Mouse (Mus musculus): Measurements from ENCODE around the gene AU022751. TPM values are rescaled to one million over a fixed set of nuclear protein-coding genes. Genes with fewer than 3 reads are reported as not detected.
A peak's percentile ranks its signal among the peaks of the same experiment; 100 is the strongest.
"Not testable (repeated sequence)": the region's sequence is repeated elsewhere in the genome, so short reads cannot be mapped to it uniquely, and the experiment has no call there.

The AU022751 gene
- polyA plus RNA-seq (2014; fragmentation: Nextera tagmentation; extraction: Ambion mirVana): not detected in 2 replicates

DNA sequence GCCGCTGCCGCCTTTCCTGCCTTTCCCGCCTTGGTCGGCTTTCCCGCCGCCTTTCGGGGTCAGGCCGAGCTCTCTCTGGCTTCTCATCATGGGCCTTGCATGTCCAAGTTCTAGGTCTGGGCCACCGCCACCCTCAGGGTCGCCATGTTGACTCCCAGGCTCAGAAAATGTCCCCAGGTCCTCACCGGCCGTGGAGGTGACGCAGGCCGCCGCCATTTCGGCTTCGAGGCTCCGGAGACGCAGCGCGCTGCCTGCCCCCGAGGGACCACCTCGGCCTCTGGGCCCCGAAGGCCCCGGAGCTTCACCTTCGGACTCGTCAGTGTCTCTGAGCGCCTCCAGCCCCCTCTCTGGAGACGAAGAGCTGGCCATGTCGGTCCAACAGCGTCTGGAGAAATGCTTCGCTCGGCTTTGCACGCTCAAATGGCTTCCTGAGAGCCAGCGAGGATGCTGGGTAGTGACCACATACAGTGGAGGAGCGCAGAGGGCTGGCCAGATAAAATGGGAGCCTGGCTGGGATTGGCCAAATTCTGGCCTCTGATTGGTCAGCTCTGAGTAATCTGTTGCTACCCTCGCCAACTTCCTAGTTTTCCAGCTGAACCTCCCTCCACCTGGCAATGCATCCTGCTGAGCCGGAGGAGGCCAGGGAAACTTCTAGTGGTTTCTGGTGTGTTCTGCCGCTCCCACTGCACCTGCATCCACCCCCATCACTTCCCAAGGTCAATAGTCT is at the start of gene AU022751:
AU022751 (minus strand) TSS at position 466 of the 727 bp plus-strand sequence.
- Histone ChIP-seq H3K9ac (replicated peaks; ENCODE audit: low read length) (no peak within 1 kb of the TSS), H3K4me1 (ENCODE audit: control insufficient read depth, insufficient read depth, low read length) (no peaks in the 10 kb centered on the region), H3K27ac (replicated peaks; ENCODE audit: low read depth, low read length) (no peak within 1 kb of the TSS), H3K9me3 (ENCODE audit: control insufficient read depth, low read length) (peaks cover 12% of the 10 kb centered on the region; the same call in 1 of the 2 replicates), H3K4me2 (ENCODE audit: low read length) (no peak within 1 kb of the TSS), H3K36me3 (ENCODE audit: control insufficient read depth, insufficient read depth, low read length) (no peaks in the 10 kb centered on the region), H3K27me3 (ENCODE audit: control insufficient read depth, insufficient read depth, low read length) (no peaks in the 10 kb centered on the region), H3K4me3 (replicated peaks; ENCODE audit: low read depth, low read length) (no peak within 1 kb of the TSS)
- ATAC-seq (ENCODE audit: low FRiP score, low TSS enrichment) (no peak), DNase-seq (no peak)
- WGBS: 94% methylated on average over 39 of the region's 39 CpGs

DNA sequence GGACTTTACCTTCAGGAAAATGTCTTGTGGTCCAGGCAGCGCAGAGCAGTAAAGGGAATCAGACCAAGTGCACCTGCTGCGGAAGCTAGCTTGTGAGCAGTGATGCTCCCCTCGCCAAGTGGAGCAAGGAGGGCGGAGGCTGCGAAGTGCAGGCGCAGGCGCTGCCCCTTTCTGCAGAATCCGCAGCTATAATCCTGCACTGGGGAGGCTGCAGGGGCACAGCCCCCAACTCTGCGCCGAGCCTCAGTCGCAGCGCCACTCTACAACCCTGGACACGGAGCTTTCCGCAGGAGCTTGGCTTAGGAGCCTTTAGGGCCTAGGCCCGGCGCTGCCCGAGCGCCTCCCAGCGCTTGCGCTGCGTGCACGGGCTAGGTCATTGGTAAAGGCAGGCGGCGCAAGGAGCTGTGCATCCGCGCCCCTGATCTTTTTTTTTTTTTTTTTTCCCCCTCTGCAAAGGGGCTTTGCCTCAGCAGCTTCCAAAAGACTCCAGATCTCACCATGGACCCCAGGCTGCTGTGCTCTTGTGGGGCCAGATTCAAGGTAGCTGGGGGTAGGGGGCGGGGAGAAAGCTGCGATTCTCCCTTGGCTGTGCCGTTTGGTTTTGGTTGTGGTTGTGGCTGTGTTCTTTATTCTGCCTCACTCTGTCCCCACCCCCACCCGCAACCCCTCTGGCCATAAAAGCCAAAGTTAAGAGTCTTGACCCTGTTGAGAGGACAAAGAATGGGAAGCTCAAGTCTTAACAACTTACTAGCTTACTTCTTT is 9.0 kb upstream of the AU022751 start:
- H3K36me3 ChIP-seq (ENCODE audit: control insufficient read depth, insufficient read depth, low read length): no peaks in the 10 kb centered on the region
- ATAC-seq (ENCODE audit: low FRiP score, low TSS enrichment): peak; percentile 94
- peak; percentile 82 for DNase-seq
- peak overlapping the region; percentile 55 for H3K4me2 ChIP-seq (ENCODE audit: low read length)
- H3K4me1 ChIP-seq (ENCODE audit: control insufficient read depth, insufficient read depth, low read length): no peaks in the 10 kb centered on the region
- peak overlapping the region; percentile 80 for H3K27ac ChIP-seq (replicated peaks; ENCODE audit: low read depth, low read length)
- no peaks in the 10 kb centered on the region for H3K27me3 ChIP-seq (ENCODE audit: control insufficient read depth, insufficient read depth, low read length)
- WGBS: 9% methylated on average over 28 of the region's 30 CpGs
- H3K9me3 ChIP-seq (ENCODE audit: control insufficient read depth, low read length): no peaks in the 10 kb centered on the region
- H3K4me3 ChIP-seq (replicated peaks; ENCODE audit: low read depth, low read length): peak overlapping the region; percentile 46
- H3K9ac ChIP-seq (replicated peaks; ENCODE audit: low read length): peak overlapping the region; percentile 57; the same call in 1 of the 2 replicates

DNA sequence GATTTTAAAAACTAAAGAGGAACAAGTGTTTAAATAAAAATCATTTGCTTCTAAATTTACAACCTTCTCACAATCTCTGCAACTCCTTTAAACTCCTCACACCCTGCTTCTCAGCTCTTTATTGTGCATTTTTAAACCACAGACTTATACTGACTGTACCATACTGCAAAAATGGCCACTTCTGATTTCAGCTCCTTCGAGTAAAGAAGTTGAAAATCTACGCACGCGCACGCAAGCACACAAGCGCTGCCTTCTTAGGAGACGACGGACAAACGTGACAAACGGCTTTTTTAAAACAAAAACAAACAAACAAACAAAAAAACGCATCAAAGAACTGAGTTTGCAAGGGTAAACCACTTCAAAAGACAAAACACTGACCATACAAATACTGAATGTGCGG is 8.3 kb upstream of the AU022751 start:
- WGBS: 22% methylated on average over 12 of the region's 12 CpGs
- Histone ChIP-seq H3K9ac (replicated peaks; ENCODE audit: low read length) (peak overlapping the region; percentile 57; the same call in 1 of the 2 replicates), H3K4me2 (ENCODE audit: low read length) (peak overlapping the region; percentile 55), H3K4me1 (ENCODE audit: control insufficient read depth, insufficient read depth, low read length) (no peaks in the 10 kb centered on the region), H3K27ac (replicated peaks; ENCODE audit: low read depth, low read length) (peak overlapping the region; percentile 80), H3K36me3 (ENCODE audit: control insufficient read depth, insufficient read depth, low read length) (no peaks in the 10 kb centered on the region), H3K27me3 (ENCODE audit: control insufficient read depth, insufficient read depth, low read length) (no peaks in the 10 kb centered on the region), H3K4me3 (replicated peaks; ENCODE audit: low read depth, low read length) (peak overlapping the region; percentile 46), H3K9me3 (ENCODE audit: control insufficient read depth, low read length) (no peaks in the 10 kb centered on the region)
- ATAC-seq (ENCODE audit: low FRiP score, low TSS enrichment): no peak
- peak; percentile 68 for DNase-seq

DNA sequence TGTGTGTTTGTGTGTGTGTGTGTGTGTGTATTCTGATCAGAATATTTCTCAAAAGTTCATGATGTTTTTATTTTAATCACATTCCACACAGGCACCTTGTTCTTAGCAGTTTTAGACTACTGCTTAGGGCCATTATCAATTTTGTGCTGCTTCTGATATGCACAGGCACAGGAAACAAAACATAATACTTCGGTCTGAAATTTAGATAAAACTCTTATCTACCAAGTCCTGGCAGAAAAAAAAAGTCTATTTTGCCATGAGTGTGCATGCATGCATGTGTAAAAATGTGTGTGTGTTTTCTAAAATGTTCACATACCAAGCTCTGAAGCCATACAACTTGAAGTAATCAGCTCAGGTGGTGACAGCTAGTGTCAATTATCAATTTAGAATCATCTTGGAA is 21.7 kb downstream of the AU022751 start:
- H3K4me2 ChIP-seq (ENCODE audit: low read length): no peak overlapping the region
- no peak overlapping the region for H3K4me3 ChIP-seq (replicated peaks; ENCODE audit: low read depth, low read length)
- no peaks in the 10 kb centered on the region for H3K36me3 ChIP-seq (ENCODE audit: control insufficient read depth, insufficient read depth, low read length)
- WGBS: 80% methylated on average over 1 of the region's 1 CpGs
- H3K27ac ChIP-seq (replicated peaks; ENCODE audit: low read depth, low read length): no peak overlapping the region
- no peaks in the 10 kb centered on the region for H3K27me3 ChIP-seq (ENCODE audit: control insufficient read depth, insufficient read depth, low read length)
- ATAC-seq (ENCODE audit: low FRiP score, low TSS enrichment): no peak
- H3K9ac ChIP-seq (replicated peaks; ENCODE audit: low read length): no peak overlapping the region
- DNase-seq: no peak
- no peaks in the 10 kb centered on the region for H3K4me1 ChIP-seq (ENCODE audit: control insufficient read depth, insufficient read depth, low read length)
- no peaks in the 10 kb centered on the region for H3K9me3 ChIP-seq (ENCODE audit: control insufficient read depth, low read length)

DNA sequence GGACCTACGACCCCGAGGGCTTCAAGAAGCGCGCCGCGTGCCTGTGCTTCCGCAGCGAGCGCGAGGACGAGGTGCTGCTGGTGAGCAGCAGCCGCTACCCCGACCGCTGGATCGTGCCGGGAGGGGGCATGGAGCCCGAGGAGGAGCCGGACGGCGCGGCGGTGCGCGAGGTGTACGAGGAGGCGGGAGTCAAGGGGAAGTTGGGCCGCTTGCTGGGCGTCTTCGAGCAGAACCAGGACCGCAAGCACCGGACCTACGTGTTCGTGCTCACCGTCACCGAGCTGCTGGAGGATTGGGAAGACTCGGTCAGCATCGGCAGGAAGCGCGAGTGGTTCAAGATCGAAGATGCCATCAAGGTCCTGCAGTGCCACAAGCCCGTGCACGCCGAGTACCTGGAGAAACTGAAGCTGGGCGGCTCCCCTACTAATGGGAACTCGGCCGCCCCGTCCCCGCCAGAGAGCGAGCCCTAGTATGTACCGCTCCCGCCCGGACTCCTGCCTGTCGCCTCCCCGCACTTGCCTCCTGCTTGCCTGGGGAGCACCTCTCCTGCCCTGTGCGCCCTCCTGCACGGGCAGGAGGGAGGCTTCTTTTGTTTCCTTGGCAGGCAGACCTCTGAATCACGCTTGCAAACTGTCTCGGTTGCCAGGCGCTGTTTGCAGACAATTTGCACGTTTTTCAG is 35.1 kb downstream of the AU022751 start:
- Histone ChIP-seq H3K27ac (replicated peaks; ENCODE audit: low read depth, low read length) (0 out of 2 replicates have a peak overlapping the region, but pooled peaks have one; percentile 32), H3K4me2 (ENCODE audit: low read length) (peak overlapping the region; percentile 55; the same call in 1 of the 2 replicates), H3K4me3 (replicated peaks; ENCODE audit: low read depth, low read length) (peak overlapping the region; percentile 37)
- H3K27me3 ChIP-seq (ENCODE audit: control insufficient read depth, insufficient read depth, low read length); H3K9me3 ChIP-seq (ENCODE audit: control insufficient read depth, low read length); H3K9ac ChIP-seq (replicated peaks; ENCODE audit: low read length); H3K36me3 ChIP-seq (ENCODE audit: control insufficient read depth, insufficient read depth, low read length); H3K4me1 ChIP-seq (ENCODE audit: control insufficient read depth, insufficient read depth, low read length); DNase-seq: not testable (repeated sequence)
- ATAC-seq (ENCODE audit: low FRiP score, low TSS enrichment): peak; percentile 58
- WGBS: 36% methylated on average over 3 of the region's 60 CpGs

DNA sequence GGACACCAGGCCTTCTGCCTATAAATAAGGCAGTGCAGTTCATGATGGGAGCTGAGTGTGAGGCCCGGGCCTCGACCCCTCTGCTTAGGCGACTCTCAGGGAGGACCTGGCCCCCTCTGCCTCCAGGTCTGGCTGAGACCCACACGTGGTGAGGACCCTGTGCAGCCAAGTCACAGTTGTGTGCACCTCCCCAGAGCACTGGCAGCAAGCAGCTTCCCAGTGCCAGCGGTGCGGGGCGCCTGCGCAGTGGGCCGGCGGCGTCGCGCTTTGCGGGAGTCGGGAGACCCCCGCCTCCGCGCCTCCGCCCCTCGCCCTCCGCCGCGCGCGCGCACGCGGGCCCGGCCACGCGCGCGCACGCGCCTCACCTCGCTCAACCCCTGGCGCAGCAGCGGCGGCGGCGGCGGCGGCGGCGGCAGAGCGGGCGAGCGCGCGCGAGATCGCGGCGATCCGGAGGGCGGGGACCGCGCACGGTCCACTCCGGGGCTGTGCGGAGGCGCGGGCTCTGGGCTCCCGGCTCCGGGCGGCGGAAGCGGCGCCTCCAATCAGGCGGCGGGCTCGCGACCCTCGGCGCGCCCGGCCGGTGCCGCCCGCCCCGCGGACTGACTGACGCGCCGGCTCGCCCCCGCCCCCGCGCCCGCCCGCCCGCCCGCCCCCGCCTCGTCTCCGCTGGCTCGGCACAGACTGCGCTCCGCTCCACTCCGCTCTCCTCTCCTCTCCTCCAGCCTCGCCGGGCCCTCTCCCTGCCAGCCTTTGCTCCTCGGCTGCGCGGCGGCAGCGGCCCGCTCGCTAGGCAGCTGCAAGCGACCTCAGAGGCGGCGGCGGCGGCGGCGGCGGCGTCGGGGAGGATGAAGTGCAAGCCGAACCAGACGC is 35.9 kb downstream of the AU022751 start, which contains the start of gene Nudt11:
Nudt11 (plus strand) TSS at position 388 of the 870 bp plus-strand sequence.
- not testable (repeated sequence) for H3K36me3 ChIP-seq (ENCODE audit: control insufficient read depth, insufficient read depth, low read length); DNase-seq; H3K4me1 ChIP-seq (ENCODE audit: control insufficient read depth, insufficient read depth, low read length); H3K27me3 ChIP-seq (ENCODE audit: control insufficient read depth, insufficient read depth, low read length); H3K9me3 ChIP-seq (ENCODE audit: control insufficient read depth, low read length); H3K9ac ChIP-seq (replicated peaks; ENCODE audit: low read length)
- 0 out of 2 replicates have a peak within 1 kb of the TSS, but pooled peaks have one; percentile 19 for H3K4me2 ChIP-seq (ENCODE audit: low read length)
- peak; percentile 89 for ATAC-seq (ENCODE audit: low FRiP score, low TSS enrichment)
- no CpG with 5 or more reads among the region's 121 CpGs for WGBS
- 0 out of 2 replicates have a peak within 1 kb of the TSS, but pooled peaks have one; percentile 64 for H3K27ac ChIP-seq (replicated peaks; ENCODE audit: low read depth, low read length)
- peak within 1 kb of the TSS; percentile 37 for H3K4me3 ChIP-seq (replicated peaks; ENCODE audit: low read depth, low read length)

Data from midbrain, embryonic 14.5 days (tissue).